Mouse (Mus musculus) heart, embryonic 12.5 days (tissue): ENCODE results near the gene Troap. TPM values are rescaled to one million over a fixed set of nuclear protein-coding genes. Genes with fewer than 3 reads are reported as not detected.

ENCODE experiments used
- ATAC-seq: fragments of 200-750 bp; cut with Nextera tagmentation; 2 replicates; pipeline ENCODE4 v1.8.0; 2017; ENCODE audit warnings: moderate TSS enrichment, moderate library complexity; ENCODE audit not compliant: insufficient number of reproducible peaks, low FRiP score
- H3K27ac ChIP-seq: fragments of 300-500 bp; sonication (generic); 2 replicates; pipeline ENCODE4 v1.5.1; 2016; ENCODE audit warnings: mild to moderate bottlenecking, moderate library complexity; ENCODE audit not compliant: poor library complexity, severe bottlenecking
- H3K27me3 ChIP-seq: fragments of 300-500 bp; sonication (generic); replicated peaks from 2 replicates; pipeline ENCODE4 v1.6.1; 2016; ENCODE audit warnings: mild to moderate bottlenecking, moderate library complexity
- H3K36me3 ChIP-seq: fragments of 300-500 bp; sonication (generic); 2 replicates; pipeline ENCODE4 v1.6.1; 2016; ENCODE audit warnings: mild to moderate bottlenecking, moderate library complexity
- H3K4me1 ChIP-seq: fragments of 300-500 bp; sonication (generic); replicated peaks from 2 replicates; pipeline ENCODE4 v1.6.1; 2016; ENCODE audit warnings: mild to moderate bottlenecking
- H3K4me2 ChIP-seq: fragments of 300-500 bp; sonication (generic); 2 replicates; pipeline ENCODE4 v1.6.1; 2016; ENCODE audit warnings: mild to moderate bottlenecking, moderate library complexity
- H3K4me3 ChIP-seq: fragments of 300-500 bp; sonication (generic); 2 replicates; pipeline ENCODE4 v1.5.1; 2016; ENCODE audit warnings: mild to moderate bottlenecking
- H3K9ac ChIP-seq: fragments of 300-500 bp; sonication (generic); 2 replicates; pipeline ENCODE4 v1.6.1; 2016; ENCODE audit warnings: mild to moderate bottlenecking, moderate library complexity
- H3K9me3 ChIP-seq: fragments of 300-500 bp; sonication (generic); replicated peaks from 2 replicates; pipeline ENCODE4 v1.6.1; 2016; ENCODE audit warnings: mild to moderate bottlenecking, moderate library complexity
- WGBS: fragments of 180-500 bp; shearing (Covaris S2); methylation state at CpG from one replicate; pipeline ENCODE4 v1.1.7; 2016; 5-methylcytosine and 5-hydroxymethylcytosine counted together
- polyA plus RNA-seq: library from polyadenylated mRNA; unstranded; fragments of >200 nt; fragmentation: Nextera tagmentation; extraction: Ambion mirVana; gene quantifications from 2 replicates; pipeline ENCODE4 v1.2.1, GENCODE M21; 2016

Troap gene
- polyA plus RNA-seq, result 27.2 and 28.0 TPM in 2 replicates

GRCm38 (mm10) chr15:99074019-99074599, at the start of gene Troap:
Gene Troap (plus strand): TSS chr15:99074575.
- 0 out of 2 replicates have a peak, but pooled peaks have one; percentile 0 for ATAC-seq
- 17% methylated on average over 9 of the region's 9 CpGs for WGBS

GRCm38 (mm10) chr15:99024668-99025314, 49.6 kb upstream of the Troap start:
- no peak overlapping the region for H3K27ac ChIP-seq
- H3K9ac ChIP-seq, result no peak overlapping the region
- no peak for ATAC-seq
- H3K9me3 ChIP-seq, result peaks cover 4% of the 10 kb centered on the region; the same call in 1 of the 2 replicates
- no peak overlapping the region for H3K4me3 ChIP-seq
- no peaks in the 10 kb centered on the region for H3K36me3 ChIP-seq
- H3K4me2 ChIP-seq, result no peak overlapping the region
- H3K27me3 ChIP-seq, result no peaks in the 10 kb centered on the region
- H3K4me1 ChIP-seq, result peaks cover 10% of the 10 kb centered on the region
- WGBS, result 19% methylated on average over 7 of the region's 8 CpGs

More at GRCm38 (mm10) chr15:99074019-99074599, at the start of gene Troap:
- Histone ChIP-seq H3K4me3 (peak within 1 kb of the TSS; percentile 79), H3K27me3 (no peaks in the 10 kb centered on the region), H3K27ac (peak within 1 kb of the TSS; percentile 92), H3K9me3 (no peaks in the 10 kb centered on the region), H3K4me1 (peaks cover 32% of the 10 kb centered on the region), H3K36me3 (peaks cover 17% of the 10 kb centered on the region), H3K9ac (peak within 1 kb of the TSS; percentile 85), H3K4me2 (peak within 1 kb of the TSS; percentile 75)

- WGBS, result 65% methylated on average over 13 of the region's 13 CpGs
- no peak overlapping the region for H3K4me3 ChIP-seq
- no peak overlapping the region for H3K9ac ChIP-seq
- no peak overlapping the region for H3K27ac ChIP-seq
- no peak overlapping the region for H3K4me2 ChIP-seq
- peaks cover 4% of the 10 kb centered on the region; the same call in 1 of the 2 replicates for H3K9me3 ChIP-seq
- no peaks in the 10 kb centered on the region for H3K27me3 ChIP-seq
- no peaks in the 10 kb centered on the region for H3K36me3 ChIP-seq
- peaks cover 10% of the 10 kb centered on the region for H3K4me1 ChIP-seq
- ATAC-seq, result no peak
These were observed 49.0 kb upstream of the Troap start for GRCm38 (mm10) chr15:99025414-99025813.

- Histone ChIP-seq H3K27me3 (no peaks in the 10 kb centered on the region), H3K9me3 (peaks cover 3% of the 10 kb centered on the region; the same call in 1 of the 2 replicates), H3K4me3 (no peak overlapping the region), H3K4me1 (peaks cover 10% of the 10 kb centered on the region), H3K9ac (no peak overlapping the region), H3K27ac (no peak overlapping the region), H3K4me2 (no peak overlapping the region), H3K36me3 (no peaks in the 10 kb centered on the region)
- ATAC-seq, result no peak
- 56% methylated on average over 4 of the region's 4 CpGs for WGBS
These were observed 48.1 kb upstream of the Troap start for GRCm38 (mm10) chr15:99026259-99026658.

- Histone ChIP-seq H3K9me3 (no peaks in the 10 kb centered on the region; the same call in 1 of the 2 replicates), H3K36me3 (no peaks in the 10 kb centered on the region), H3K4me1 (peaks cover 16% of the 10 kb centered on the region), H3K4me2 (no peak overlapping the region), H3K4me3 (no peak overlapping the region), H3K27ac (no peak overlapping the region), H3K9ac (no peak overlapping the region), H3K27me3 (no peaks in the 10 kb centered on the region)
- no peak for ATAC-seq
- WGBS, result 73% methylated on average over 5 of the region's 5 CpGs
These were observed 47.3 kb upstream of the Troap start for GRCm38 (mm10) chr15:99027116-99027515.

- Histone ChIP-seq H3K4me1 (peaks cover 35% of the 10 kb centered on the region), H3K4me2 (peak overlapping the region; percentile 89), H3K27ac (peak overlapping the region; percentile 94), H3K9me3 (no peaks in the 10 kb centered on the region; the same call in 1 of the 2 replicates), H3K27me3 (no peaks in the 10 kb centered on the region), H3K9ac (peak overlapping the region; percentile 79), H3K36me3 (no peaks in the 10 kb centered on the region), H3K4me3 (peak overlapping the region; percentile 75)
- no peak for ATAC-seq
- 6% methylated on average over 9 of the region's 10 CpGs for WGBS
These were observed 45.4 kb upstream of the Troap start for GRCm38 (mm10) chr15:99028874-99029458.

GRCm38 (mm10) chr15:99029619-99030584, 44.5 kb upstream of the Troap start, which contains the start of gene Tuba1c:
Gene Tuba1c (plus strand): TSS chr15:99029891.
- ATAC-seq, result peak; percentile 94
- WGBS, result under 1% methylated on average over 51 of the region's 52 CpGs

GRCm38 (mm10) chr15:99030585-99031387, 43.6 kb upstream of the Troap start:
- H3K36me3 ChIP-seq, result peaks cover 14% of the 10 kb centered on the region
- H3K27ac ChIP-seq, result peak overlapping the region; percentile 94
- peak; percentile 81 for ATAC-seq
- WGBS, result 10% methylated on average over 26 of the region's 26 CpGs
- no peaks in the 10 kb centered on the region for H3K27me3 ChIP-seq
- peak overlapping the region; percentile 78 for H3K9ac ChIP-seq
- H3K4me1 ChIP-seq, result peaks cover 39% of the 10 kb centered on the region
- H3K9me3 ChIP-seq, result no peaks in the 10 kb centered on the region; the same call in 1 of the 2 replicates
- peak overlapping the region; percentile 75 for H3K4me3 ChIP-seq
- H3K4me2 ChIP-seq, result peak overlapping the region; percentile 89

More at GRCm38 (mm10) chr15:99029619-99030584, 44.5 kb upstream of the Troap start, which contains the start of gene Tuba1c:
- no peaks in the 10 kb centered on the region for H3K27me3 ChIP-seq
- H3K9me3 ChIP-seq, result no peaks in the 10 kb centered on the region; the same call in 1 of the 2 replicates
- H3K4me1 ChIP-seq, result peaks cover 35% of the 10 kb centered on the region
- H3K27ac ChIP-seq, result peak within 1 kb of the TSS; percentile 94
- H3K4me3 ChIP-seq, result peak within 1 kb of the TSS; percentile 75
- H3K36me3 ChIP-seq, result peaks cover 5% of the 10 kb centered on the region
- H3K9ac ChIP-seq, result peak within 1 kb of the TSS; percentile 79
- H3K4me2 ChIP-seq, result peak within 1 kb of the TSS; percentile 89

- Histone ChIP-seq H3K4me3 (peak overlapping the region; percentile 75), H3K27me3 (no peaks in the 10 kb centered on the region), H3K9me3 (no peaks in the 10 kb centered on the region; the same call in 1 of the 2 replicates), H3K4me1 (peaks cover 43% of the 10 kb centered on the region), H3K27ac (no peak overlapping the region), H3K9ac (peak overlapping the region; percentile 59), H3K36me3 (peaks cover 20% of the 10 kb centered on the region), H3K4me2 (peak overlapping the region; percentile 89)
- WGBS, result 61% methylated on average over 4 of the region's 4 CpGs
- ATAC-seq, result no peak
These were observed 43.0 kb upstream of the Troap start for GRCm38 (mm10) chr15:99031388-99031675.
